15 mouse cellular contexts compared by ENCODE assay signal in the genomic region with DNA sequence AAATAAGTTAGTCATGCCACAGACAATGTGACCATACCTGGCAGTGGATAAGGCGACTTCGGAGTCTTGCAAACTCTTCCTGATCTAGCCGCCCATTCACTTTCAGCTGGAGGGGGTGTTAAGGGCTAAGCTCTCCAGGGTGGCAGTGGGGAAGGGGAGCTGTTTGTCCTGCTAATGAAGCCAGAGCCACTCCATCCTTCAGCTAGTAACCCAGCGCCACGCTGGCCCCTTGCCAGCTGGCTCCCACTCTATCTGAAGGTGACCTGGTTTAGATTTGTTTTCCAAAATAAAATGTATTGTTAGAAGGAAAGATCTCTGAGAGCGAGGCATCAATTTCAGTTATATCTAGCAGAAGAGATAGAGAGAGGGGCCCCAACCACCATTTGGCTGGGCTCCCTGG.
DNase-seq lines count a peak whose midpoint lies in the region; ATAC-seq and TF ChIP-seq lines count a peak whose summit lies in the region.
"Had no signal": no experiment of that assay in that cellular context is flagged by ENCODE, and none has a peak within 500 bp of the region (broad histone marks: within the 10 kb centered on the region; RNA-seq: fewer than 3 reads in every experiment).

No protein-coding gene starts in this region.

- no peak overlapping the region for H3K4me2 ChIP-seq in hindbrain, embryonic 15.5 days
- H3K4me2 ChIP-seq: embryonic facial prominence, embryonic 13.5 days; forebrain, embryonic 12.5 days; limb, embryonic 12.5 days; liver, embryonic 15.5 days; midbrain, embryonic 12.5 days had no signal

- 31% methylated on average over 6 of the region's 6 CpGs for WGBS in heart, adult 2 months
- WGBS in hindbrain, embryonic 15.5 days: 44% methylated on average over 6 of the region's 6 CpGs

- peak; percentile 40 for ATAC-seq in hindbrain, embryonic 15.5 days (ENCODE audit: low FRiP score, low read depth)
- ATAC-seq in frontal cortex, adult (ENCODE audit: low TSS enrichment): no peak

- H3K79me2 ChIP-seq in heart, adult 2 months (replicated peaks; ENCODE audit: control insufficient read depth, insufficient read depth, low read length): no peaks in the 10 kb centered on the region

- intact Hi-C loops in heart, postnatal 10 days (cut with DNase I): no loop called here
- intact Hi-C loops in heart, adult 2 months (cut with DNase I): no loop called here

- H3K27me3 ChIP-seq in heart, adult 2 months (ENCODE audit: control insufficient read depth, insufficient read depth, low read length): no peaks in the 10 kb centered on the region
- no peaks in the 10 kb centered on the region for H3K27me3 ChIP-seq in hindbrain, embryonic 15.5 days
- H3K27me3 ChIP-seq: embryonic facial prominence, embryonic 13.5 days; forebrain, embryonic 12.5 days; limb, embryonic 12.5 days; midbrain, embryonic 12.5 days had no signal

- TF ChIP-seq EP300 in heart, adult 2 months (IDR thresholded peaks at IDR 0.05; ENCODE audit: insufficient read depth, low read depth, low read length): no peak

- no peak for TF ChIP-seq CTCF in heart, adult 2 months (IDR thresholded peaks at IDR 0.05)
- TF ChIP-seq CTCF in brain, embryonic 14.5 days (IDR thresholded peaks at IDR 0.05; ENCODE audit: borderline replicate concordance, extremely low read depth, insufficient read depth, insufficient read length): no peak

- no peak for TF ChIP-seq POLR2A in heart, adult 2 months (IDR thresholded peaks at IDR 0.05; ENCODE audit: insufficient read depth, low read depth, low read length)
- TF ChIP-seq POLR2A in brain, embryonic 14.5 days (IDR thresholded peaks at IDR 0.05; ENCODE audit: borderline replicate concordance, extremely low read depth, insufficient read depth, insufficient read length, poor library complexity, severe bottlenecking): no peak

- H3K4me1 ChIP-seq in heart, adult 2 months (ENCODE audit: control insufficient read depth, insufficient read depth, low read length): no peaks in the 10 kb centered on the region
- peaks cover 18% of the 10 kb centered on the region for H3K4me1 ChIP-seq in hindbrain, embryonic 15.5 days (replicated peaks)
- H3K4me1 ChIP-seq: forebrain, embryonic 12.5 days; liver, embryonic 15.5 days; midbrain, embryonic 12.5 days had no signal

- no peak overlapping the region for H3K27ac ChIP-seq in heart, adult 2 months
- peak overlapping the region; percentile 61 for H3K27ac ChIP-seq in hindbrain, embryonic 15.5 days (replicated peaks)
- H3K27ac ChIP-seq: embryonic facial prominence, embryonic 13.5 days; forebrain, embryonic 12.5 days; limb, embryonic 12.5 days; liver, embryonic 15.5 days; midbrain, embryonic 12.5 days had no signal

- no peaks in the 10 kb centered on the region for H3K36me3 ChIP-seq in heart, adult 2 months (ENCODE audit: control insufficient read depth, insufficient read depth, low read length)
- no peaks in the 10 kb centered on the region for H3K36me3 ChIP-seq in hindbrain, embryonic 15.5 days
- H3K36me3 ChIP-seq: embryonic facial prominence, embryonic 13.5 days; forebrain, embryonic 12.5 days; limb, embryonic 12.5 days; liver, embryonic 15.5 days; midbrain, embryonic 12.5 days had no signal

- DNase-seq in heart, postnatal 10 days: peak; percentile 17 to 33
- DNase-seq in heart, adult 2 months: no peak
- DNase-seq in brain, embryonic 14.5 days (ENCODE audit: low read depth): peak; percentile 46
- DNase-seq in cerebellum, adult 8-10 months: peak; percentile 16
- DNase-seq in adipocyte (ENCODE audit: low spot score): no peak
- no peak for DNase-seq in gastrocnemius, postnatal 25 days
- DNase-seq: kidney, postnatal 10 days; right cerebral cortex, postnatal 14 days had no signal

- H3K4me3 ChIP-seq in heart, adult 2 months: no peak overlapping the region
- no peak overlapping the region for H3K4me3 ChIP-seq in hindbrain, embryonic 15.5 days
- H3K4me3 ChIP-seq: embryonic facial prominence, embryonic 13.5 days; forebrain, embryonic 12.5 days; limb, embryonic 12.5 days; liver, embryonic 15.5 days; midbrain, embryonic 12.5 days had no signal

- H3K9me3 ChIP-seq in hindbrain, embryonic 15.5 days: no peaks in the 10 kb centered on the region
- H3K9me3 ChIP-seq: embryonic facial prominence, embryonic 13.5 days; forebrain, embryonic 12.5 days; limb, embryonic 12.5 days; liver, embryonic 15.5 days; midbrain, embryonic 12.5 days had no signal

- H3K9ac ChIP-seq in heart, adult 2 months (ENCODE audit: low read depth, low read length): no peak overlapping the region
- no peak overlapping the region for H3K9ac ChIP-seq in hindbrain, embryonic 15.5 days
- H3K9ac ChIP-seq: embryonic facial prominence, embryonic 13.5 days; forebrain, embryonic 12.5 days; limb, embryonic 12.5 days; liver, embryonic 15.5 days; midbrain, embryonic 12.5 days had no signal

Comparison
In these comparisons a context has a peak if more than half of its experiments do, and no peak if none do; other contexts are left out.
1. DNase-seq: peak in heart, postnatal 10 days (2 of 2), brain, embryonic 14.5 days (single experiment) and cerebellum, adult 8-10 months (single experiment); none in heart, adult 2 months (0 of 2), adipocyte (single experiment) and gastrocnemius, postnatal 25 days (single experiment).